Mouse (Mus musculus): ENCODE data around the gene Ssh2. TPM values are rescaled to one million over a fixed set of nuclear protein-coding genes. Genes with fewer than 3 reads are reported as not detected.

Gene Ssh2
- polyA plus RNA-seq, 1 experiment from 2014 or later, result 8.2 TPM

GRCm38 (mm10) chr11:77503511-77503910 is 287.4 kb downstream of the Ssh2 start:
- no peak overlapping the region for H3K4me2 ChIP-seq (replicated peaks)
- no peak overlapping the region for H3K9ac ChIP-seq
- no peak overlapping the region; the same call in 1 of the 2 replicates for H3K27ac ChIP-seq (replicated peaks)
- H3K36me3 ChIP-seq, result peaks cover 80% of the 10 kb centered on the region
- peaks cover 54% of the 10 kb centered on the region for H3K4me1 ChIP-seq
- H3K9me3 ChIP-seq (replicated peaks), result no peaks in the 10 kb centered on the region
- WGBS, result 61% methylated on average over 3 of the region's 3 CpGs
- ATAC-seq (ENCODE audit: insufficient number of reproducible peaks, low FRiP score, low TSS enrichment, low read depth), result peak; percentile 52
- H3K27me3 ChIP-seq, result no peaks in the 10 kb centered on the region
- H3K4me3 ChIP-seq (replicated peaks), result no peak overlapping the region

GRCm38 (mm10) chr11:77504377-77504776 is 288.3 kb downstream of the Ssh2 start:
- 94% methylated on average over 19 of the region's 19 CpGs for WGBS
- 0 out of 2 replicates have a peak overlapping the region, but pooled peaks have one; percentile 35 for H3K27ac ChIP-seq (replicated peaks)

GRCm38 (mm10) chr11:77505291-77505980 is 289.3 kb downstream of the Ssh2 start:
- no peak for ATAC-seq (ENCODE audit: insufficient number of reproducible peaks, low FRiP score, low TSS enrichment, low read depth)
- H3K36me3 ChIP-seq, result peaks cover 70% of the 10 kb centered on the region

More at GRCm38 (mm10) chr11:77504377-77504776, 288.3 kb downstream of the Ssh2 start:
- no peak overlapping the region for H3K4me2 ChIP-seq (replicated peaks)
- peaks cover 75% of the 10 kb centered on the region for H3K36me3 ChIP-seq
- H3K4me3 ChIP-seq (replicated peaks), result no peak overlapping the region
- H3K9ac ChIP-seq, result no peak overlapping the region
- ATAC-seq (ENCODE audit: insufficient number of reproducible peaks, low FRiP score, low TSS enrichment, low read depth), result no peak
- H3K9me3 ChIP-seq (replicated peaks), result no peaks in the 10 kb centered on the region
- H3K27me3 ChIP-seq, result no peaks in the 10 kb centered on the region
- peaks cover 52% of the 10 kb centered on the region for H3K4me1 ChIP-seq

GRCm38 (mm10) chr11:77506273-77506672 is 290.2 kb downstream of the Ssh2 start:
- WGBS, result 82% methylated on average over 14 of the region's 14 CpGs

More at GRCm38 (mm10) chr11:77505291-77505980, 289.3 kb downstream of the Ssh2 start:
- H3K4me3 ChIP-seq (replicated peaks), result no peak overlapping the region
- no peak overlapping the region for H3K9ac ChIP-seq
- 0 out of 2 replicates have a peak overlapping the region, but pooled peaks have one; percentile 22 for H3K27ac ChIP-seq (replicated peaks)
- peaks cover 41% of the 10 kb centered on the region for H3K4me1 ChIP-seq
- H3K27me3 ChIP-seq, result no peaks in the 10 kb centered on the region
- no peak overlapping the region for H3K4me2 ChIP-seq (replicated peaks)
- H3K9me3 ChIP-seq (replicated peaks), result no peaks in the 10 kb centered on the region
- WGBS, result 86% methylated on average over 22 of the region's 22 CpGs

GRCm38 (mm10) chr11:77506941-77507340 is 290.9 kb downstream of the Ssh2 start:
- Histone ChIP-seq H3K36me3 (peaks cover 62% of the 10 kb centered on the region), H3K9ac (no peak overlapping the region), H3K4me1 (peaks cover 44% of the 10 kb centered on the region), H3K9me3 (replicated peaks) (no peaks in the 10 kb centered on the region), H3K4me3 (replicated peaks) (no peak overlapping the region), H3K27me3 (no peaks in the 10 kb centered on the region), H3K27ac (replicated peaks) (peak overlapping the region; percentile 60; the same call in 1 of the 2 replicates), H3K4me2 (replicated peaks) (no peak overlapping the region)
- no peak for ATAC-seq (ENCODE audit: insufficient number of reproducible peaks, low FRiP score, low TSS enrichment, low read depth)
- WGBS, result 56% methylated on average over 6 of the region's 6 CpGs

More at GRCm38 (mm10) chr11:77506273-77506672, 290.2 kb downstream of the Ssh2 start:
- ATAC-seq (ENCODE audit: insufficient number of reproducible peaks, low FRiP score, low TSS enrichment, low read depth), result no peak
- H3K27me3 ChIP-seq, result no peaks in the 10 kb centered on the region
- H3K36me3 ChIP-seq, result peaks cover 63% of the 10 kb centered on the region
- no peak overlapping the region for H3K4me2 ChIP-seq (replicated peaks)
- H3K9ac ChIP-seq, result no peak overlapping the region
- peaks cover 38% of the 10 kb centered on the region for H3K4me1 ChIP-seq
- H3K27ac ChIP-seq (replicated peaks), result no peak overlapping the region
- no peaks in the 10 kb centered on the region for H3K9me3 ChIP-seq (replicated peaks)
- H3K4me3 ChIP-seq (replicated peaks), result no peak overlapping the region

GRCm38 (mm10) chr11:77507426-77507825 is 291.3 kb downstream of the Ssh2 start:
- H3K9me3 ChIP-seq (replicated peaks), result no peaks in the 10 kb centered on the region
- H3K4me1 ChIP-seq, result peaks cover 48% of the 10 kb centered on the region
- no peaks in the 10 kb centered on the region for H3K27me3 ChIP-seq
- H3K9ac ChIP-seq, result no peak overlapping the region
- 74% methylated on average over 4 of the region's 4 CpGs for WGBS
- H3K27ac ChIP-seq (replicated peaks), result peak overlapping the region; percentile 60
- peaks cover 58% of the 10 kb centered on the region for H3K36me3 ChIP-seq
- ATAC-seq (ENCODE audit: insufficient number of reproducible peaks, low FRiP score, low TSS enrichment, low read depth), result no peak
- no peak overlapping the region for H3K4me3 ChIP-seq (replicated peaks)
- H3K4me2 ChIP-seq (replicated peaks), result no peak overlapping the region

GRCm38 (mm10) chr11:77508068-77509021 is 292.3 kb downstream of the Ssh2 start:
- H3K4me1 ChIP-seq, result peaks cover 42% of the 10 kb centered on the region
- peak; percentile 44 for ATAC-seq (ENCODE audit: insufficient number of reproducible peaks, low FRiP score, low TSS enrichment, low read depth)
- H3K4me3 ChIP-seq (replicated peaks), result peak overlapping the region; percentile 39
- peak overlapping the region; percentile 73 for H3K4me2 ChIP-seq (replicated peaks)
- peak overlapping the region; percentile 26; the same call in 1 of the 2 replicates for H3K9ac ChIP-seq
- no peaks in the 10 kb centered on the region for H3K9me3 ChIP-seq (replicated peaks)
- H3K36me3 ChIP-seq, result peaks cover 49% of the 10 kb centered on the region
- H3K27me3 ChIP-seq, result no peaks in the 10 kb centered on the region
- H3K27ac ChIP-seq (replicated peaks), result peak overlapping the region; percentile 60
- 17% methylated on average over 49 of the region's 49 CpGs for WGBS

Other genes with a start within 250 kb of the Ssh2 start
- 3.8 and 4.7 TPM in 2 replicates for gene Slc6a4, start 217.7 kb upstream of the Ssh2 start, polyA plus RNA-seq (2015; fragmentation: Nextera tagmentation; extraction: Ambion mirVana)
- 78.2 and 81.2 TPM in 2 replicates for gene Nsrp1, start 137.9 kb upstream of the Ssh2 start, polyA plus RNA-seq (2015; fragmentation: Nextera tagmentation; extraction: Ambion mirVana)
- 0.38 and 0.79 TPM in 2 replicates for gene Efcab5, start 27.3 kb upstream of the Ssh2 start, polyA plus RNA-seq (2015; fragmentation: Nextera tagmentation; extraction: Ambion mirVana)
- gene Coro6, start 246.1 kb downstream of the Ssh2 start, polyA plus RNA-seq (2015; fragmentation: Nextera tagmentation; extraction: Ambion mirVana), result 1.6 and 2.4 TPM in 2 replicates

All from embryonic facial prominence, embryonic 15.5 days (tissue).